Mouse (Mus musculus): ENCODE measurements around the gene Rreb1. TPM values are rescaled to one million over a fixed set of nuclear protein-coding genes. Genes with fewer than 3 reads are reported as not detected.

Rreb1 gene
- polyA plus RNA-seq, 1 experiment from 2014 or later: 11.0 TPM

GRCm38 (mm10) chr13:37855221-37855757, 77.1 kb downstream of the Rreb1 start:
- 57% methylated on average over 3 of the region's 3 CpGs for WGBS
- Histone ChIP-seq H3K9ac (peak overlapping the region; percentile 80; the same call in 1 of the 2 replicates), H3K4me3 (no peak overlapping the region), H3K27ac (replicated peaks) (peak overlapping the region; percentile 80), H3K36me3 (no peaks in the 10 kb centered on the region), H3K4me2 (peak overlapping the region; percentile 76), H3K4me1 (peaks cover 74% of the 10 kb centered on the region), H3K27me3 (replicated peaks) (no peaks in the 10 kb centered on the region), H3K9me3 (no peaks in the 10 kb centered on the region)
- no peak for ATAC-seq (ENCODE audit: extremely low read depth, insufficient number of reproducible peaks, low FRiP score, low TSS enrichment)

GRCm38 (mm10) chr13:37855765-37856164, 77.6 kb downstream of the Rreb1 start:
- Histone ChIP-seq H3K36me3 (no peaks in the 10 kb centered on the region), H3K9ac (no peak overlapping the region), H3K4me1 (peaks cover 77% of the 10 kb centered on the region), H3K4me2 (no peak overlapping the region), H3K9me3 (no peaks in the 10 kb centered on the region), H3K27ac (replicated peaks) (no peak overlapping the region), H3K27me3 (replicated peaks) (no peaks in the 10 kb centered on the region), H3K4me3 (no peak overlapping the region)
- no peak for ATAC-seq (ENCODE audit: extremely low read depth, insufficient number of reproducible peaks, low FRiP score, low TSS enrichment)

- Histone ChIP-seq H3K36me3 (no peaks in the 10 kb centered on the region), H3K9ac (0 out of 2 replicates have a peak overlapping the region, but pooled peaks have one; percentile 17), H3K4me2 (peak overlapping the region; percentile 99), H3K27me3 (replicated peaks) (no peaks in the 10 kb centered on the region), H3K9me3 (no peaks in the 10 kb centered on the region), H3K27ac (replicated peaks) (peak overlapping the region; percentile 83), H3K4me1 (peaks cover 82% of the 10 kb centered on the region), H3K4me3 (peak overlapping the region; percentile 75)
- WGBS: 57% methylated on average over 2 of the region's 2 CpGs
- ATAC-seq (ENCODE audit: extremely low read depth, insufficient number of reproducible peaks, low FRiP score, low TSS enrichment): no peak
Observed at GRCm38 (mm10) chr13:37856537-37856936, 78.3 kb downstream of the Rreb1 start.

GRCm38 (mm10) chr13:37857284-37858065, 79.3 kb downstream of the Rreb1 start:
- ATAC-seq (ENCODE audit: extremely low read depth, insufficient number of reproducible peaks, low FRiP score, low TSS enrichment): peak; percentile 88
- Histone ChIP-seq H3K9me3 (no peaks in the 10 kb centered on the region), H3K36me3 (no peaks in the 10 kb centered on the region), H3K9ac (peak overlapping the region; percentile 90), H3K4me1 (peaks cover 83% of the 10 kb centered on the region), H3K27me3 (replicated peaks) (no peaks in the 10 kb centered on the region), H3K4me2 (peak overlapping the region; percentile 99), H3K27ac (replicated peaks) (peak overlapping the region; percentile 83), H3K4me3 (peak overlapping the region; percentile 75)
- under 1% methylated on average over 59 of the region's 59 CpGs for WGBS

- H3K4me1 ChIP-seq: peaks cover 83% of the 10 kb centered on the region
- 4% methylated on average over 19 of the region's 19 CpGs for WGBS
- peak; percentile 56 for ATAC-seq (ENCODE audit: extremely low read depth, insufficient number of reproducible peaks, low FRiP score, low TSS enrichment)
- H3K4me2 ChIP-seq: peak overlapping the region; percentile 99
- H3K4me3 ChIP-seq: peak overlapping the region; percentile 75
- H3K9me3 ChIP-seq: no peaks in the 10 kb centered on the region
- H3K9ac ChIP-seq: peak overlapping the region; percentile 90
- no peaks in the 10 kb centered on the region for H3K36me3 ChIP-seq
- H3K27me3 ChIP-seq (replicated peaks): no peaks in the 10 kb centered on the region
- H3K27ac ChIP-seq (replicated peaks): peak overlapping the region; percentile 83
Observed at GRCm38 (mm10) chr13:37858066-37858501, 79.9 kb downstream of the Rreb1 start.

- no peak for ATAC-seq (ENCODE audit: extremely low read depth, insufficient number of reproducible peaks, low FRiP score, low TSS enrichment)
- Histone ChIP-seq H3K36me3 (no peaks in the 10 kb centered on the region), H3K4me1 (peaks cover 83% of the 10 kb centered on the region)
Observed at GRCm38 (mm10) chr13:37858508-37858907, 80.3 kb downstream of the Rreb1 start.

GRCm38 (mm10) chr13:37859782-37860181, 81.6 kb downstream of the Rreb1 start:
- Histone ChIP-seq H3K9ac (peak overlapping the region; percentile 44; the same call in 1 of the 2 replicates), H3K4me2 (peak overlapping the region; percentile 11; the same call in 1 of the 2 replicates), H3K36me3 (peaks cover 3% of the 10 kb centered on the region; the same call in 1 of the 2 replicates), H3K4me1 (peaks cover 82% of the 10 kb centered on the region), H3K27ac (replicated peaks) (0 out of 2 replicates have a peak overlapping the region, but pooled peaks have one; percentile 24), H3K27me3 (replicated peaks) (no peaks in the 10 kb centered on the region), H3K9me3 (no peaks in the 10 kb centered on the region), H3K4me3 (no peak overlapping the region)
- WGBS: 49% methylated on average over 8 of the region's 8 CpGs
- ATAC-seq (ENCODE audit: extremely low read depth, insufficient number of reproducible peaks, low FRiP score, low TSS enrichment): no peak

More at GRCm38 (mm10) chr13:37858508-37858907, 80.3 kb downstream of the Rreb1 start:
- peak overlapping the region; percentile 83 for H3K27ac ChIP-seq (replicated peaks)
- peak overlapping the region; percentile 75 for H3K4me3 ChIP-seq
- peak overlapping the region; percentile 90 for H3K9ac ChIP-seq
- H3K9me3 ChIP-seq: no peaks in the 10 kb centered on the region
- no peaks in the 10 kb centered on the region for H3K27me3 ChIP-seq (replicated peaks)
- H3K4me2 ChIP-seq: peak overlapping the region; percentile 99
- WGBS: 52% methylated on average over 9 of the region's 9 CpGs

GRCm38 (mm10) chr13:37860204-37860603, 82.0 kb downstream of the Rreb1 start:
- 0 out of 2 replicates have a peak overlapping the region, but pooled peaks have one; percentile 44 for H3K9ac ChIP-seq
- WGBS: 83% methylated on average over 3 of the region's 3 CpGs

GRCm38 (mm10) chr13:37860789-37861188, 82.6 kb downstream of the Rreb1 start:
- Histone ChIP-seq H3K4me1 (peaks cover 82% of the 10 kb centered on the region), H3K27ac (replicated peaks) (no peak overlapping the region), H3K9me3 (no peaks in the 10 kb centered on the region), H3K4me3 (no peak overlapping the region), H3K4me2 (no peak overlapping the region), H3K36me3 (peaks cover 3% of the 10 kb centered on the region; the same call in 1 of the 2 replicates), H3K9ac (no peak overlapping the region), H3K27me3 (replicated peaks) (no peaks in the 10 kb centered on the region)
- ATAC-seq (ENCODE audit: extremely low read depth, insufficient number of reproducible peaks, low FRiP score, low TSS enrichment): no peak
- WGBS: 78% methylated on average over 3 of the region's 3 CpGs

More at GRCm38 (mm10) chr13:37860204-37860603, 82.0 kb downstream of the Rreb1 start:
- no peak for ATAC-seq (ENCODE audit: extremely low read depth, insufficient number of reproducible peaks, low FRiP score, low TSS enrichment)
- Histone ChIP-seq H3K4me2 (peak overlapping the region; percentile 11; the same call in 1 of the 2 replicates), H3K9me3 (no peaks in the 10 kb centered on the region), H3K4me3 (no peak overlapping the region), H3K36me3 (peaks cover 3% of the 10 kb centered on the region; the same call in 1 of the 2 replicates), H3K4me1 (peaks cover 78% of the 10 kb centered on the region), H3K27me3 (replicated peaks) (no peaks in the 10 kb centered on the region), H3K27ac (replicated peaks) (0 out of 2 replicates have a peak overlapping the region, but pooled peaks have one; percentile 24)

- H3K36me3 ChIP-seq: peaks cover 3% of the 10 kb centered on the region; the same call in 1 of the 2 replicates
- peak overlapping the region; percentile 63; the same call in 1 of the 2 replicates for H3K9ac ChIP-seq
- no peaks in the 10 kb centered on the region for H3K27me3 ChIP-seq (replicated peaks)
- no peaks in the 10 kb centered on the region for H3K9me3 ChIP-seq
- H3K4me3 ChIP-seq: no peak overlapping the region
- H3K27ac ChIP-seq (replicated peaks): peak overlapping the region; percentile 75
- no peak for ATAC-seq (ENCODE audit: extremely low read depth, insufficient number of reproducible peaks, low FRiP score, low TSS enrichment)
- peaks cover 86% of the 10 kb centered on the region for H3K4me1 ChIP-seq
- peak overlapping the region; percentile 29 for H3K4me2 ChIP-seq
- whole genome bisulfite sequencing: 34% methylated on average over 6 of the region's 6 CpGs
Observed at GRCm38 (mm10) chr13:37862492-37862891, 84.3 kb downstream of the Rreb1 start.

- no peak for ATAC-seq (ENCODE audit: extremely low read depth, insufficient number of reproducible peaks, low FRiP score, low TSS enrichment)
- Histone ChIP-seq H3K4me2 (no peak overlapping the region), H3K9me3 (no peaks in the 10 kb centered on the region), H3K4me3 (no peak overlapping the region), H3K4me1 (peaks cover 89% of the 10 kb centered on the region), H3K36me3 (peaks cover 3% of the 10 kb centered on the region; the same call in 1 of the 2 replicates), H3K27me3 (replicated peaks) (no peaks in the 10 kb centered on the region), H3K9ac (peak overlapping the region; percentile 45), H3K27ac (replicated peaks) (peak overlapping the region; percentile 75)
- WGBS: 54% methylated on average over 5 of the region's 5 CpGs
Observed at GRCm38 (mm10) chr13:37863643-37864042, 85.4 kb downstream of the Rreb1 start.

Data from heart, embryonic 13.5 days (tissue).